Mouse (Mus musculus) right cerebral cortex, postnatal 4 days (tissue): ENCODE results near the gene Sat2.

Experiments
- DNase-seq: peaks from one replicate; pipeline ENCODE4 v3.0.0-alpha.2; 2022

Gene Sat2

GRCm38 (mm10) chr11:69645860-69646259 is 24.0 kb downstream of the Sat2 start:
- no peak for DNase-seq

GRCm38 (mm10) chr11:69653399-69653798 is 31.6 kb downstream of the Sat2 start:
- no peak for DNase-seq

- no peak for DNase-seq
Measured at GRCm38 (mm10) chr11:69654760-69655159, 32.9 kb downstream of the Sat2 start.

- DNase-seq, result peak; percentile 76
Measured at GRCm38 (mm10) chr11:69655264-69656064, 33.6 kb downstream of the Sat2 start, which contains the start of gene Sox15. TSS of gene Sox15 (plus strand) at chr11:69655314.

- DNase-seq, result no peak
Measured at GRCm38 (mm10) chr11:69656065-69656455, 34.2 kb downstream of the Sat2 start.

- DNase-seq, result peak; percentile 43
Measured at GRCm38 (mm10) chr11:69656617-69657461, 35.0 kb downstream of the Sat2 start.

- no peak for DNase-seq
Measured at GRCm38 (mm10) chr11:69657462-69657881, 35.6 kb downstream of the Sat2 start.

- DNase-seq, result no peak
Measured at GRCm38 (mm10) chr11:69661221-69661881, 39.5 kb downstream of the Sat2 start.

GRCm38 (mm10) chr11:69662213-69662966 is 40.6 kb downstream of the Sat2 start, which contains the start of gene Mpdu1:
TSS of gene Mpdu1 (minus strand) at chr11:69662642.
- DNase-seq, result peak; percentile 91

- DNase-seq, result no peak
Measured at GRCm38 (mm10) chr11:69662967-69663671, 41.3 kb downstream of the Sat2 start.

GRCm38 (mm10) chr11:69663795-69664194 is 42.0 kb downstream of the Sat2 start:
- DNase-seq, result no peak

GRCm38 (mm10) chr11:69664841-69665240 is 43.0 kb downstream of the Sat2 start:
- DNase-seq, result no peak

GRCm38 (mm10) chr11:69665457-69665960 is 43.7 kb downstream of the Sat2 start:
- DNase-seq, result no peak

- no peak for DNase-seq
Measured at GRCm38 (mm10) chr11:69665961-69666664, 44.3 kb downstream of the Sat2 start, which contains the start of gene Cd68. TSS of gene Cd68 (minus strand) at chr11:69666153.

GRCm38 (mm10) chr11:69666665-69667005 is 44.8 kb downstream of the Sat2 start:
- DNase-seq, result no peak

- DNase-seq, result peak; percentile 96
Measured at GRCm38 (mm10) chr11:69670786-69671725, 49.2 kb downstream of the Sat2 start.

- no peak for DNase-seq
Measured at GRCm38 (mm10) chr11:69671726-69672124, 49.9 kb downstream of the Sat2 start.

GRCm38 (mm10) chr11:69672211-69672706 is 50.4 kb downstream of the Sat2 start, which contains the start of gene Eif4a1:
TSS of gene Eif4a1 (minus strand) at chr11:69672423.
- peak; percentile 98 for DNase-seq
